Mouse (Mus musculus) embryo, embryonic 9.5 days (tissue): ENCODE results near the gene Wnt10a.

Experiments
- DNase-seq: peaks from one replicate; pipeline ENCODE4 v3.0.0-alpha.2; 2017; ENCODE audit errors: extremely low spot score

Wnt10a gene

DNA sequence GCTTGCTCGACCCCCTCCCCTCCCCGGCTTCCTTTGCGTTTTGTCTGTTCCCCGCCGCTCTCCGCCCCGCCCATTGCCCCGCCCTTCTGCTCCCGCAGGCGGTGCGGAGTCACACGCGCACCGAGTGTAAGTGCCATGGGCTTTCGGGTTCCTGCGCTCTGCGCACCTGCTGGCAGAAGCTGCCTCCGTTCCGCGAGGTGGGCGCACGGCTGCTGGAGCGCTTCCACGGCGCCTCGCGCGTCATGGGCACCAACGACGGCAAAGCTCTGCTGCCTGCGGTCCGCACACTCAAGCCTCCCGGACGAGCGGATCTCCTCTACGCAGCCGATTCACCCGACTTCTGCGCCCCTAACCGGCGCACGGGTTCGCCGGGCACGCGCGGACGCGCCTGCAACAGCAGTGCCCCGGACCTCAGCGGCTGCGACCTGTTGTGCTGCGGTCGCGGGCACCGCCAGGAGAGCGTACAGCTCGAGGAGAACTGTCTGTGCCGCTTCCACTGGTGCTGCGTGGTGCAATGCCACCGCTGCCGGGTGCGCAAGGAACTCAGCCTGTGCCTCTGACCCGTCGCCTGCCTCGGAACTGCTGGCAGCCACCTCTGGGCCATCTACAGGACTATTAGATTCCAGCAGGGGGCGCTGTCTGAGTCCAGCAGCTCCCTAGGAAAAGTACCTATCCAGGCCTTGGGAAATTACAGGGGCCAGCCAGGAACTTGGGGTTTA, 7.1 kb upstream of the Wnt10a start:
- DNase-seq = peak; percentile 70

DNA sequence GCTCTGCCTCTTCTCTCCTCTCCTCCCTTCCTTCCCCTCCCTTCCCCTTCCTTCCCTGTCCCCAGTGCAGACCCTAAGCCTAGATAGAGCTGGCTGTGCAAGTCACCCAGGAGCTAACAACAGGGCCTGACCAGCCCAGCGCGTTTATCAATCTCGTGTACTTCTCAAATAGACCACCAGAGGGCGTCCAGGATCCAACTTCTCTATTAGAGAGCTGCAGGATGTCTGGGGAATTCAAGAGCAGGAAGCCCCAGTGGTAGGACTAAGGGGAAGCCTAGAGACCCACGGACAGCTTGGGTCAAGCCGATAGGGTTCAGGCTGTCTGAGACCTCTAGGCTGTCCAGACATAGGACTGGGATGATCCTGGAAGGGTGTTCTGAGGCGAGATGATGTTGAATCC, 3.5 kb upstream of the Wnt10a start:
- peak; percentile 82 for DNase-seq

DNA sequence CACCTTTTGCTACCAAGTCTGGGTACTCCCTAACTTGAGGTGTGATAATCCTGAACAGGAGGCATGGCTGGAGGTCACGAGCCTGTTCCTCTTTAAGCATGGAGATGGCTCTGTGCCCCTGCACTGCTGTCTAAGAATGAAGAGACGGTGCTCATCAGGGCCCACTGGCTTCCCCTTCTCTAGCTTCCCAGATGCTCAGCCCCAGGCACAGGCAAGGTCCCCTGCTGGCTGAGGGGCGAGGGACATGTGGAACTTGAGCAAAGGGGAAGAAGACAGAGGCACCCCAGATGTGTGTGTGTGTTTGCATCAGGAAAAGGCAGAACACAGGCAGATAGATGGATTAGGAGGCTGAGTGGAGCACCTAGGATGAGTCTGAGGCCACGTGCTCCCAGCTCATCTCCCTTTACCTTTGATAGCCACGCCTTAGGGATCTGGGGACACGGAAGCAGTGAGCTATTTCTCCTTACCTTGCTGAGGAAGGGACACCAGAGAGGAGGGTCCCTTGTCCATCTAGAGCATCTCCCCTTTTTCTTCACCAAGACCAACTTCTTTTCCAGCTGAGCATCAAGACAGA, 2.6 kb upstream of the Wnt10a start:
- no peak for DNase-seq

DNA sequence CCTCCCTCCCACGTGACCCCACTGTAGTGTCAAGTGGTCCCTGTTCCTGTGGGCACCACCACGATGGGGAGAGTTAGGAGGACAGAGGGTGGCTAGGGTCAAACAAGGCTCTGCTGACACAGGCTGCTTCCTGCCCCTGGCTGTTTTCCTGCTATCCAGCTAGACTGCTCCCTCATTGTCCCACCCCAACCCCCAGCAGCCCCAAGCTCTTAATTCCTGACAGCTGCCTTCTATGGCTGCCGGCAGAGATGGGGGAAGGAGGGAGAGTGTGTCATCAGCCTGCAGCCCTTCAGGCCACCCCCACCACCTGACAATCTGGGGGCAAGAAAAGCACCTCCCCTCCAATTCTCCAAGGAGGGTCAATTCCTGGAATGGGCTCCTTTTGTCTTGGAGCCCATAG, 1.2 kb upstream of the Wnt10a start:
- no peak for DNase-seq

DNA sequence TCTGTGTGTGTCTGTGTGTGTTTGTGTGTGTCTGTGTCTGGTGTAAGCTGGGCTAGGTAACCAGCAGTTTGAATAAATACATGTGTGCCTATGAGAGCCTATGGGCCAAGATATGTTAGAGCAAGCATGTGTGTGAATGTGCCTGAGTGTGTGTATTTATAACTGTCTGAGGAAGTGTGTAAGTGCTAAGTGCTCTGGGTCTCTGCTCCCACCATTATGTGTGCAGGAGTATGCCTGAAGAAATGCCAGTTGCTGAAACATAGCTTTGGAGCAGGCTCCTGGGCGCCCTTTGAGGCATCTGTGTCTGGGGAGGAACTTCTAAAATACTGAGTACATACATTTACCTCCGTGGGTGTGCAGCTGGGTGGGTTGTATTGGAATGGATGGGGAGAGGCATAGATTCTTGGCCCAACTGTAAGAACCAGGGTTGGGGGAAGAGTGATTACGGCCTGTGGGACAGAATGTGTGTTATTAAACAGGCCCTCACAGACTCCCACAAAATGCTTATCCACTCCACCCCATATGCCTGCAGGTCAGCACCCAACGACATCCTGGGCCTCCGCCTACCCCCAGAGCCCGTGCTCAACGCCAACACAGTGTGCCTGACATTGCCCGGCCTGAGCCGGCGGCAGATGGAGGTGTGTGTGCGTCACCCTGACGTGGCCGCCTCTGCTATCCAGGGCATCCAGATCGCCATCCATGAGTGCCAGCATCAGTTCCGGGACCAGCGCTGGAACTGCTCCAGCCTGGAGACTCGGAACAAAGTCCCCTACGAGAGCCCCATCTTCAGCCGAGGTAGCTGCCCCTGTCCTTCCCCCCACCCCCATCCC, 1.7 kb downstream of the Wnt10a start:
- DNase-seq = no peak

DNA sequence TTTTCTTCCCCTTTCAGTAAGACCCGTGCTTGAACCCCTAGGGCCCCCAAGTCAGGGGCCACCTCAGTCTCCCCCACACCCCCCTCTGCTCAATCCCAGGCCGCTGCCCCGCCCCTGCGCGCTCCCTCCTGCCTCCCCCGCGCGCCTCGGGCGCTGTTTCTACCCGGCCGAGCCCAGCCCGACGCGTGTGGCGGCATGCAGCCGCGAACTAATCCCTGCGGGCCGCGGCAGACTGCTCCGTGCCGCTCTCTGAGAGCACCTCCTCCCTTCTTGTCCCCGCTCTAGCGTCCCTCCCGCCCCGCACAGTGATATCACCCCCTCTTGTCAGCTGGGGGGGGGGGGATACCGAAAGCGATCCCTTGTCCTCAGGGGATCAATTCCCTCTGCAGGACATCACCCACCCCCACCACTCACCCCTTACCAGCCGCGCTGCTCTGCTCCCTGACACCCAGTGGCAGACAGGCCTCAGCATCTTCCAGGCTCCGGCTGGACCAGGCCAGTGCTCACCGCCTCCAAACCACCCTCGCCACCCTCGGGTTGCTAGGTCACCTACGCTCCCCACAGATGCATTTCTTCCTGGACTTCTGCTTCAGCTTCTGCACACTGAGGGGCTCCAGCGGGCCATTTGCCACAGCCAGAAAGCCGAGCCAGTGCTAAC, 3.3 kb downstream of the Wnt10a start:
- DNase-seq = no peak

DNA sequence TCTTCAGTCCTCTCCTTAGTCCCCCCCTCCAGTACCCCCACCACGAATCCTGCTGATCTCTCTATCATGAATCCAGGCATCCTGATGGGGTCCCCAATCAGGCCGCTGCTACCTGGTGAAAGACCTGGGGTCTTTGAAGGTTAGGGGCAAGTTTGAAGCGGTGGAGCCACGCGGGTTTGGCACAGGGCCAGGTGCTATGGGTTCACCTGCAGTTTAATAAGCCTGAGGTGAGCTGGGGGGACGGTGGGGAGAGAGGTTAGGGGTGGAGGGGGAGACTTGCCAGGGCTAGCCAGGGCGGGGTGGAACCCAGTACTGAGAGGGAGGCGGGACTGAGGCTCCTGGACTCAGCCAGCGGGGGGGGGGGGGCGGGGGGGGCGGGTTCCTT, 3.8 kb downstream of the Wnt10a start:
- DNase-seq = no peak

DNA sequence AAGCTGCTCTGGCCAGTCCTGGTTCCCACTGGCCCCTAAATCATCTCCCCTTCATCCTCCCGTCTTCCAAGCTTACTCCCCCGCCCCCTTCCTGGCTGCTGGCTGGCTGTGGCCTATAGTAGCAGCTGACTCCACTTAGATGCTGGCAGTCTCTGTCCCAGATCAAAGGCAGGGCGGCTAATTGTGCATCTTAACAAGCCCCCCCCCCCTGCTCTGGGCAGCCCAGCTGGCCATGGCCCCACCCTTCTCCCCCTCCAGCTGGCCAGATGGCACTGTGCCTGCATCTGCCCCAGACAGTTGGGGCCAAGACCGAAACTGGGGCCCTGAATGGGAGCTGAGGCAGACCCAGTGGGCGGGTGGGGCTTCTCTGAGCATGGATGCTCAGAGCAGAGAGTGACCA, 6.1 kb downstream of the Wnt10a start:
- no peak for DNase-seq

DNA sequence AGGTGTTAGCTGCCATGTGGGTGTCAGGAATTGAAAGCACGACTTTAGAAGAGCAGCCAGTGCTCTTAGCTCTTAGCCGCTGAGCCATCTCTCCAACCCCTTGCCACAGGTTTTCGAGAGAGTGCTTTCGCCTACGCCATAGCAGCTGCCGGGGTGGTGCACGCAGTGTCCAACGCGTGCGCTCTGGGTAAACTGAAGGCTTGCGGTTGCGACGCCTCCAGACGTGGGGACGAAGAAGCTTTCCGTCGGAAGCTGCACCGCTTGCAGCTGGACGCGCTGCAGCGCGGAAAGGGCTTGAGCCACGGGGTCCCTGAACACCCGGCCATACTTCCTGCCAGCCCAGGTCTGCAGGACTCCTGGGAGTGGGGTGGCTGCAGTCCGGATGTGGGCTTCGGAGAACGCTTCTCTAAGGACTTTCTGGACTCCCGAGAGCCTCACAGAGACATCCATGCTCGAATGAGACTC, 9.1 kb downstream of the Wnt10a start:
- no peak for DNase-seq

DNA sequence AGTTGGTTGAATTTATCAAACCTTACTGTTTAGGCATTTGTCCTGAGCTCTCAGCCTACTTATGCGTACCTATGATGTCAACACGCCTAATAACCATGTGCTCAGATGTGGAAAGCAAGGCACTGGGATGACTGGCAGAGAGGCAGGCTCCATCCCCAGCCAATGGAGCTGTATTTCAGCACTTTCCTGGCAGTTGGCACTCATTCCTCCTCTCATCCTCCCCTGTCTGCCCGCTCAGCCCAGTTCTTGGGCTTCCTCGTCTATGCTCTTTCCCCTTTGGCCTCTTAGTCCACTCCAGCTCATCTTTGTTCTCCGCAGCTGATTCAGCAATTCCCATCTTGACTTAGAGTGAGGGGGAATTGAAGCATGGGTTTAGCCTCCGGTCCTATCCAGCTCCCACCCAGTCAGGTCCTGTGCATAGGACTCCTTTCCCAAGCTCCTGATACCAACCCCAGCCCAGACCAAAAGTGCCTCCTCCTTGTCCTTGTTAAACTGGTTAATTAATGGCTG, 10.4 kb downstream of the Wnt10a start:
- DNase-seq = no peak

DNA sequence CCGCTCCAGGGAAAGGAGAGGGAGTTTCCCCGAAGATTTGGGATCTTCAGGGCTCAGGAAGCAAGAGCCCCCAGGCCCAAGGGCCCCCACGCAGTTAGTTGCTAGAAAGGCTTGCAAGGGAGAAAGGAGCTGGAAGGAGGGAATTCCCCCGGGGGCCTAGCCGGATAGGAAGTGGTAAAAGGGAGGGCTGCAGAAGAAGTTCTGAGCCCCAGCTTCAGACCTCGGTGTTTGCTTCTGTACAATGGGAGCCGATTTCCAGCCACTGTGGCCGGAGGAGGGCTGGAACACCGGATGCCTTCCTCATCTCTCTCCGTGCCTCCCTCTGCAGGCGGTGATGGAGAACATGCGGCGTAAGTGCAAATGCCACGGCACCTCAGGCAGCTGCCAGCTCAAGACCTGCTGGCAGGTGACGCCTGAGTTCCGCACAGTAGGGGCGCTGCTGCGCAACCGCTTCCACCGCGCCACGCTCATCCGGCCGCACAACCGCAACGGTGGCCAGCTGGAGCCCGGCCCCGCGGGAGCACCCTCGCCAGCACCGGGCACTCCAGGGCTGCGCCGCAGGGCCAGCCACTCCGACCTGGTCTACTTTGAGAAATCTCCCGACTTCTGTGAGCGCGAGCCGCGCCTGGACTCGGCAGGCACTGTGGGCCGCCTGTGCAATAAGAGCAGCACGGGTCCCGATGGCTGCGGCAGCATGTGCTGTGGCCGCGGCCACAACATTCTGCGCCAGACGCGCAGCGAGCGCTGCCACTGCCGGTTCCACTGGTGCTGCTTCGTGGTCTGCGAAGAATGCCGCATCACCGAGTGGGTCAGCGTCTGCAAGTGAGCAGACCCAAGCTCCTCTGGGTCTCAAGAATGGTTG, 11.7 kb downstream of the Wnt10a start:
- DNase-seq = peak; percentile 78

DNA sequence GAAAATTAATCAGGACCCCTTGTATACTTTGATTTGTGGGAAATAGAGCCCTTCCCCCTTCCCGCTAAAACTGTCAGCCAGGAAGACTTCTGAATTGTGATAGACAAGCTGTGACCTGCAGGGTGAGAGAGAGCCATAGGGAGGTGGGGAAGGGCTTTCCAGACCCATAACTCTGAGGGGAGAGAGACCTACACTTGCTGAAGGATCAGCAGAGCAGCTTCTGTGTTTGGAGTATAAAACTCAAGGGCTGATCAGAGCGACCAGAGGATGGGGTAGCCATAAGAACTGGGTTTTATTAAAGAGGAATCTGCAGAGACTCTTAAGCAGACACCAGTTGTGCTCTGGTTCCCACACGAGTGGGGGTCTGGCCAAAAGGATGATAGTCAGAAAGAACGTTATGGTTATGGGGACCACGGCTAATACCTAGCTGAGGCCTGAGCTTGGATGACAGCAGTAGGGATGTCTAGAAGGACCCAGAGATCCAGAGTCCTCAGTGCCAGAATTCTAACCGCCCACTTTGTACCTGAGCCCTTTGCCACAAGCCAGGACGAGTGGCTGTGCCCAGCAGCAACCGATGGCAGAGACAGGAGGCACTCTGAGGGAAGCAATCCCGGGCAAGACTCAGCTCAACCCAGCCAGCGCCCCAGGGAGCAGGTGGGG, 13.0 kb downstream of the Wnt10a start:
- no peak for DNase-seq

DNA sequence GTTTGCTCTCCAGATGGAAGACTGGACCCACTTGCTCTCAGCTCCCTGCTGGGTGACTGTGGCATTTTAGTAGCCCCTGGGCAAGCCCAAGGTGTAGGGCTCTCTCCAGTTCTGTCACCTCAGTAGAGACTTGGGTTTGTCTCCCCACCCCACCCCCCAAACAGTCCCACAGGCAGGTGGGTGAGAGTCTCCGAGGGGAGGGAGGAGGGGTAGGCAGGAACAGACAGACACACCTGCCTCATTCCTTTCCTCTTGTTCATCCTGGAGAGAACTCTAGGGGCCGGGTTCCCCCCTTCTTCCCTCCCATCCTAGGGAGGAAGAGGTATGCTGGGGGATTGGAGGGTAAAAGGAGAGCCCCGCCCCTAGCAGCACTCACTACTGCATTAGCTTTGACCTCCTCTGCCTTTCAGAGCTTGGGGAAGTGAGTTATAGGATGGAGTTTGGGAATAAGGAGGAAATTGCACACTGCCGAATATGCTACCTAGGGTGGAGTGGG, 14.1 kb downstream of the Wnt10a start:
- no peak for DNase-seq

DNA sequence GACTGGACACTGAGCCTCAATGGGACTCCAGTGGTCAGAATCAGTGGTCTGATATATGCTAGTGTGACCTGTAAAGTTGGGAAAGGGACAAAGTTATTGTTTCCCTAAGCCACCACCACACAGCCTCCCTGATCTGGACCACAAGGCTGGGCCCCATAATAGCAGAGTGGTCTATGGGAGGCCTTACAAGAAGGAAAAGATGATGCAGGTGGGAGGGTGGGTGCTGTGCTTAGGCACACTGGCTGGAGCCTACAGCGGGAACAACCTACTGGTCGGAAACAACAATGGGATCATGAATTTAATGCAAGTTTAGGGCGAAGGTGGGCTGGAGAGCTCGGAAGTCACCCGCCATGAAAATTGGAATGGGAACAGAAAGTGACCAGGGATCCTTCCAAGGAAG, 14.5 kb downstream of the Wnt10a start:
- no peak for DNase-seq

DNA sequence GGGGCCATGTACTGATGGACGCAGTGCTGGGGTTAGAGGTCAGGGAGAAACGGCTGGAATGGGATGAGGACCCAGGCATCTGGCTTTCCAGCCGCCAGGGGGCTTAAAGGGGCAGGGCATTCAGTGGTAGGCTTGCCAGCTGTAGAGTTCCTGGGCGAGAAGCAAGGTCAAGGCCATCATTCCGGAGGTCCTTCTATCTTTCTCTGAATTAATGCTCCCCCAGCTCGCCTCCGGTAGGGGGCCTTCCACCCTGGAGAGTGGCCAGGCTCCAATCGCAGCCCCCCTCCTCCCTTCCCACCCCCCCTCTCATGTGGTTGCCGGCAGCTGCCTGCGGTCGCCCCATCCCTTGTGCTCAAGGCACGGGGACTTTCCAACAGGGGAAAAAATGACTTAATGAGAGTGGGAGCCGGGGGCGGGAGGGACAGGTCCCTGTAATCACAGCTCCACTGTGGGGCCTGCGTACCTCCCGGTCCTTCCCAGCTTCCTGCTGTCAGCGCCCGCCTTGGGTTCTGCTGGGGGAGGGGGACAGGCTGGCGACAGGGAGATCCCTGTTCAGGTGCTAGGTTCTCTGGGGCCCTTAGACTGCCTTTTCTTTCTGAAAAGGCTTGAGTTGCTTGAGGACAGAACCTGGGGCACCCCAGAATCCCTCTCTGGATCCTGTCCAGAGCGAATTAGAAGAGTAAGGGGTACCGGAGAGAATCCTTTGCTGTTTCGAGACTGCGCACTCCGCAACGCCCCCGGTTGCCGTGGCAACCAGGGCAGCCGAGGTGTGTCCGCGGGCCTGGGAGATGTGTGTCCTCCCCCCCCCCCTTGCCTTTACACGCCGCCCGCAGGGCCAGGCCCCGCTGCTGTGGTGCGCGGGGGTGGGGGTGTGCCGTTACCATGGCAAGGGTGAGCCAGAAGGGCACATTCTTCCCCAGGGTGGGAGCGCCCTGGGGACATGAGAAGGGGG, 15.3 kb downstream of the Wnt10a start:
- peak; percentile 61 for DNase-seq

DNA sequence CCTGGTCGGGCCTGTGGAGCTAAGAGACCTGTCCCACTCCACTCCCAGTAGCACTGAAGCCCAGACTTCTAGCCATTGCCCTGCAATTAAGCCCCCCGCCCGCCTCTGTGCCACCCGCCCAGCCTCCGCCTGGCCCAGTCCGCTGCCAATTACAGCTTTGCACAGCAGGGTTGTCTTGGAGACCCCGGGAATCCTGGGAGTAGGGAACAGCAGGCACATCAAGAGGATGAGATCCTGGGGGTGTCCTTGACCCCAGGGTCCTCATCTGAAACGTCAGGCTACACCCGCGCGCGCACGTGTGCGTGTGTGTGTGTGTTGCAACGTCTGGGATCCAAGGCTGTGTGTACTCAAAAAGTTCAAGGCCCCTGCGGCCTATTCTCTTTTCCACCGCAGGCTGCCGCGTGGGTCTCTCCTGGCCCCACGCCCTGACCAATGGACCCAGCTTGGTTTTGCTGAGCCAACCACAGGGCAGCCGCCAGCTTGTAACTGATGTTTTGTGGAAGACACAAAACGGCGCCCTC, 16.3 kb downstream of the Wnt10a start:
- no peak for DNase-seq

DNA sequence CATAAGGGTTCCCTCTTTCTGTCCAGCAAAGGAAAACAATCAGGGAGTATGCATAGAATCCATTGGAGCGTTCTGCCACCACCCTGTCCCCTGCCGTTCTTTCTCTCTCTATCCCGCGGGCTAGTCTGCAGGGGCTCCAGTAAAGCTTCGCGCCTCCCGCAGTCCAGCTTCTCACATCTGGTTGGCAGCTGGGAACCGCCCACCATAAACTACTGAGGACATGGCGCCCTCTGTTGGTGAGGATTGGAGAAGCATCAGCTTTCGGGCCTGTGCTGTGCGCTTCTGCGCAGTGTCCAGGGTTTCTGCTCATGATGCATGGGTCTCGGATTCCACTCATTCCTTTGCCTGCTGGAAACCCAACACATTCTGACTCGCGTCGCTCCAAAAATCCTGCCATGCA, 16.8 kb downstream of the Wnt10a start:
- peak; percentile 96 for DNase-seq

DNA sequence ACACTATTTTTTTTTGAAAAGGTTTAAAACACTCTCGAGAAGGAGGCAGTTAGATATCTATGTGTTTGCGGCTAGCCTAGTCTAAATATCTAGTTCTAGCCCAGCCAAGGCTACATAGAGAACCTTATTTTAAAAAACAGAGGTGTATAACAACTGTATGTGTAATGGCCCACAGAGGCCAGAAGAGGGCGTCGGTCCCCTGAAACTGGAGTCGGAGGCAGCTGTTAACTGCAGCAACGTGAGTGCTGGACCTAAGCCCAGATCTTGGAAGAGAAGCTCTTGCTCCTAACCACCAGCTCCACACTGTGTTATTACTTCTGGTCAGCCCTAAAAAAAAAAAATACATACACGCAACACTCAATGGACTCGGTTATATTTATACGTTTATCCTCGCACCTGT, 17.7 kb downstream of the Wnt10a start:
- no peak for DNase-seq
